ENCODE assay signal across 22 mouse cellular contexts in the genomic region with DNA sequence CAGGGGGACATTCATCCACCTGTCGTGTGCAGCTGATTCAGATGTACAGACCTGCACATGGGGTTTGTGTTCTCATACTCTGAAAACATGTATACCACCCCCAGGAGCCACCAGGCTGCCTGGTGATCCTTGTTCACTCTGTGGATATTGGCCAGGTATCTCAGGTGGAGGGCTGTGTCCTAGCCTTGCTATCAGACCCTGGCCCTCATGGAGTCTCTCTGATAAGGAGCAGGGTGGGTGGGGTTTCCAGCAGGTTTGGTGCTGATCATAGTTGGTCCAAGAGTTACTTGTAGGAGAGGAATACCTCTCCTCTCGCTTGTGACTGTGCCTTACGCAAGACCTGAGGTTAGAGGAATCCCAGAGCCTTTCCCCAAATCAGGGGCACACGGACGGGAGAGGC. TPM values are rescaled to one million over a fixed set of nuclear protein-coding genes. Genes with fewer than 3 reads are reported as not detected.
DNase-seq lines count a peak whose midpoint lies in the region; ATAC-seq lines count a peak whose summit lies in the region.
"Had no signal": no experiment of that assay in that cellular context is flagged by ENCODE, and none has a peak within 500 bp of the region (broad histone marks: within the 10 kb centered on the region; RNA-seq: fewer than 3 reads in every experiment).

No protein-coding gene starts in this region.

- H3K9me3 ChIP-seq in liver, embryonic 11.5 days (ENCODE audit: control insufficient read depth, low read length): no peaks in the 10 kb centered on the region
- no peaks in the 10 kb centered on the region for H3K9me3 ChIP-seq in liver, embryonic 15.5 days (replicated peaks)
- H3K9me3 ChIP-seq: embryonic facial prominence, embryonic 15.5 days; forebrain, embryonic 13.5 days; heart, embryonic 13.5 days; hindbrain, embryonic 15.5 days had no signal

- no peak overlapping the region for H3K4me3 ChIP-seq in liver, embryonic 11.5 days (ENCODE audit: low read depth, low read length)
- no peak overlapping the region for H3K4me3 ChIP-seq in liver, embryonic 15.5 days (replicated peaks)
- H3K4me3 ChIP-seq: embryonic facial prominence, embryonic 15.5 days; forebrain, embryonic 13.5 days; heart, embryonic 13.5 days; hindbrain, embryonic 15.5 days had no signal

- H3K4me2 ChIP-seq in liver, embryonic 11.5 days: 0 out of 2 replicates have a peak overlapping the region, but pooled peaks have one; percentile 16
- H3K4me2 ChIP-seq in liver, embryonic 15.5 days: peak overlapping the region; percentile 50
- H3K4me2 ChIP-seq: embryonic facial prominence, embryonic 15.5 days; forebrain, embryonic 13.5 days; heart, embryonic 13.5 days; hindbrain, embryonic 15.5 days had no signal

- no peak overlapping the region for H3K27ac ChIP-seq in liver, embryonic 11.5 days (ENCODE audit: low read depth, low read length)
- H3K27ac ChIP-seq in liver, embryonic 15.5 days (replicated peaks): peak overlapping the region; percentile 59
- H3K27ac ChIP-seq: embryonic facial prominence, embryonic 15.5 days; forebrain, embryonic 13.5 days; heart, embryonic 13.5 days; hindbrain, embryonic 15.5 days had no signal

- peaks cover 10% of the 10 kb centered on the region for H3K4me1 ChIP-seq in liver, embryonic 11.5 days (replicated peaks; ENCODE audit: control insufficient read depth, insufficient read depth, low read length)
- peaks cover 31% of the 10 kb centered on the region for H3K4me1 ChIP-seq in liver, embryonic 15.5 days (replicated peaks)
- H3K4me1 ChIP-seq: embryonic facial prominence, embryonic 15.5 days; forebrain, embryonic 13.5 days; heart, embryonic 13.5 days; hindbrain, embryonic 15.5 days had no signal

- H3K36me3 ChIP-seq in liver, embryonic 11.5 days (ENCODE audit: control insufficient read depth, insufficient read depth, low read length): peaks cover 25% of the 10 kb centered on the region
- H3K36me3 ChIP-seq in liver, embryonic 15.5 days (replicated peaks): peaks cover 81% of the 10 kb centered on the region

- peak; percentile 63 for ATAC-seq in erythroblast, adult 5-6 weeks (replicated peaks; ENCODE audit: low FRiP score, poor library complexity, severe bottlenecking)
- ATAC-seq in liver, embryonic 11.5 days (replicated peaks; ENCODE audit: low FRiP score): peak; percentile 83
- ATAC-seq in liver, embryonic 15.5 days (ENCODE audit: insufficient read depth): peak; percentile 81
- ATAC-seq: activated CD4-positive, CD25-positive, alpha-beta regulatory T cell, adult 4 months; forebrain, embryonic 13.5 days; Patski had no signal

- no peak overlapping the region for H3K9ac ChIP-seq in liver, embryonic 11.5 days (ENCODE audit: low read depth, low read length)
- no peak overlapping the region for H3K9ac ChIP-seq in liver, embryonic 15.5 days
- H3K9ac ChIP-seq: embryonic facial prominence, embryonic 15.5 days; forebrain, embryonic 13.5 days; heart, embryonic 13.5 days; hindbrain, embryonic 15.5 days had no signal

- WGBS in liver, embryonic 11.5 days: 82% methylated on average over 5 of the region's 5 CpGs
- 53% methylated on average over 5 of the region's 5 CpGs for WGBS in liver, embryonic 15.5 days (ENCODE audit: insufficient replicate concordance)

- peak; percentile 84 for DNase-seq in heart, adult 11 months
- DNase-seq in heart, adult 18-20 months: no peak
- no peak for DNase-seq in liver, embryonic 11.5 days (ENCODE audit: low spot score)
- no peak for DNase-seq in left cerebral cortex, adult 11 months (ENCODE audit: low spot score)
- no peak for DNase-seq in embryo, embryonic 9.5 days (ENCODE audit: extremely low spot score)
- no peak for DNase-seq in c-Kit-positive CD71-positive TER-119-positive erythroid progenitor cells, embryonic 14.5 days (ENCODE audit: low spot score)
- DNase-seq: adrenal gland, postnatal 25 days; cerebellum, adult 2 months; cerebellum, postnatal 10 days; gastrocnemius, postnatal 10 days; heart, postnatal 36 days had no signal

- no peaks in the 10 kb centered on the region for H3K27me3 ChIP-seq in liver, embryonic 11.5 days (replicated peaks; ENCODE audit: control insufficient read depth, insufficient read depth, low read length)
- no peaks in the 10 kb centered on the region for H3K27me3 ChIP-seq in liver, embryonic 15.5 days
- H3K27me3 ChIP-seq: embryonic facial prominence, embryonic 15.5 days; forebrain, embryonic 13.5 days; heart, embryonic 13.5 days; hindbrain, embryonic 15.5 days; Patski had no signal

RNA-seq across cellular contexts. Expression of a gene that starts 14.1 kb away (rescaled TPM):
- total RNA-seq in heart, adult 18-20 months (2021): not detected
- total RNA-seq in erythroblast, adult 5-6 weeks (2015; ENCODE audit: low replicate concordance): not detected in 2 replicates
- 0.42 TPM in 1 of 2 replicates, not detected in the other for total RNA-seq in erythroblast, adult 5-6 weeks (2017; ENCODE audit: low replicate concordance)
- not detected in 2 replicates for polyA plus RNA-seq in liver, embryonic 11.5 days (2014; fragmentation: Nextera tagmentation; extraction: Ambion mirVana)
- not detected in 2 replicates for polyA plus RNA-seq in liver, embryonic 15.5 days (2015; fragmentation: Nextera tagmentation; extraction: Ambion mirVana)
- total RNA-seq: heart, postnatal 36 days had no signal
- polyA plus RNA-seq: C2C12; embryonic facial prominence, embryonic 11.5 days; embryonic facial prominence, embryonic 15.5 days; forebrain, embryonic 13.5 days; heart, embryonic 13.5 days; heart, postnatal 0 days; hindbrain, embryonic 15.5 days; Patski had no signal

RNA-seq across cellular contexts. Expression of a gene that starts 37.9 kb away (rescaled TPM):
- 10 to 100 TPM; 43.9 to 46.2 TPM for total RNA-seq in heart, adult 18-20 months (2021)
- 14.8 and 15.0 TPM in 2 replicates for total RNA-seq in erythroblast, adult 5-6 weeks (2015; ENCODE audit: low replicate concordance)
- total RNA-seq in erythroblast, adult 5-6 weeks (2017; ENCODE audit: low replicate concordance): 8.5 and 13.6 TPM in 2 replicates
- polyA plus RNA-seq in liver, embryonic 11.5 days (2014; fragmentation: Nextera tagmentation; extraction: Ambion mirVana): 17.7 and 19.2 TPM in 2 replicates
- 3.8 and 4.4 TPM in 2 replicates for polyA plus RNA-seq in liver, embryonic 15.5 days (2015; fragmentation: Nextera tagmentation; extraction: Ambion mirVana)

RNA-seq across cellular contexts. Expression of a gene that starts 45.9 kb away (rescaled TPM):
- 10 to 100 TPM; 33.1 to 37.1 TPM for total RNA-seq in heart, adult 18-20 months (2021)
- total RNA-seq in erythroblast, adult 5-6 weeks (2015; ENCODE audit: low replicate concordance): 10.7 and 18.3 TPM in 2 replicates
- total RNA-seq in erythroblast, adult 5-6 weeks (2017; ENCODE audit: low replicate concordance): 12.7 and 14.5 TPM in 2 replicates
- polyA plus RNA-seq in liver, embryonic 11.5 days (2014; fragmentation: Nextera tagmentation; extraction: Ambion mirVana): 11.0 and 11.9 TPM in 2 replicates
- 6.1 and 6.7 TPM in 2 replicates for polyA plus RNA-seq in liver, embryonic 15.5 days (2015; fragmentation: Nextera tagmentation; extraction: Ambion mirVana)

RNA-seq across cellular contexts. Expression of a gene that starts 59.7 kb away (rescaled TPM):
- 10 to 100 TPM; 21.4 to 26.4 TPM for total RNA-seq in heart, adult 18-20 months (2021)
- 14.6 and 20.9 TPM in 2 replicates for total RNA-seq in erythroblast, adult 5-6 weeks (2015; ENCODE audit: low replicate concordance)
- 35.9 and 52.0 TPM in 2 replicates for total RNA-seq in erythroblast, adult 5-6 weeks (2017; ENCODE audit: low replicate concordance)
- polyA plus RNA-seq in liver, embryonic 11.5 days (2014; fragmentation: Nextera tagmentation; extraction: Ambion mirVana): 51.8 and 52.9 TPM in 2 replicates
- polyA plus RNA-seq in liver, embryonic 15.5 days (2015; fragmentation: Nextera tagmentation; extraction: Ambion mirVana): 26.3 and 29.2 TPM in 2 replicates
